Mouse (Mus musculus) C2C12 (cell line): Measurements from ENCODE around the gene Mob2.

ENCODE experiments used
- CEBPB ChIP-seq: IDR thresholded peaks from one replicate; pipeline ENCODE4 v1.6.1; 2011; ENCODE audit warnings: low read depth, mild to moderate bottlenecking, control low read depth, moderate library complexity
- CTCF ChIP-seq: IDR thresholded peaks from one replicate; pipeline ENCODE4 v1.5.1; 2011; ENCODE audit not compliant: control insufficient read depth, insufficient read depth, insufficient read length
- MAX ChIP-seq: IDR thresholded peaks from one replicate; pipeline ENCODE4 v1.6.1; 2011; ENCODE audit warnings: mild to moderate bottlenecking, control low read depth
- USF1 ChIP-seq: IDR thresholded peaks from one replicate; pipeline ENCODE4 v1.6.1; 2011; ENCODE audit warnings: low read depth, mild to moderate bottlenecking, control low read depth, moderate library complexity

DNA sequence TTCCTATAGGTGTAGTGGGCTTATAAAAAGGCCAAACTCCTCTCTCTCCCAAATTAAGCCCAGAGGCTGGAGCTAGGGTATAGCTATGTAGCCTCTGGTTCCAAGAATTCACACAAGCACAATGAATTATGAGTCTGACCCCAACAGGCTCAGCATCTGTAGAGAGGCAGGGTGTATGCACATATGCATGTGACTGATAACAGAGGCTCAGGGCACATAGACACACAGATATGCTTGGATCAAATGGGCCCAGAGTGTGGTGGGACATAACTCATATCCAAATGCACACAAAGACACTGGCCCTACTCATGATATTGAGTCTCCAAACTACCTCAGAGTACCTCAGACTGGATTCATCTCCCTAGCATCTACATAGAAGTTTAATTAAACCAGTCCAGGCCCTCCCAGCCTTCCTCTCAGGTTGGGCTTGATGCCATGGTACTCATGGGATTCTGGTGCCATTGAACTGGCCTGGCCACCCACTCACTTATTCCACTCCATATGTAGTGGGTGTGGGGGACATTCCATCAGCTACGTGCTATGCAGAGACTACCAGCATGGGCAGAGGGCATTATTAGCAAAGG is 26.3 kb upstream of the Mob2 start:
- TF ChIP-seq CTCF (no peak), USF1 (no peak), MAX (no peak), CEBPB (no peak)
